Mouse (Mus musculus) liver, adult 2 months (tissue): ENCODE data around the gene Spns2. TPM values are rescaled to one million over a fixed set of nuclear protein-coding genes. Genes with fewer than 3 reads are reported as not detected.
"Not testable (repeated sequence)": the region's sequence is repeated elsewhere in the genome, so short reads cannot be mapped to it uniquely, and the experiment has no call there.

ENCODE experiments used
- DNase-seq: peaks from one replicate; pipeline ENCODE4 v3.0.0-alpha.2; 2011; ENCODE audit warnings: low read depth, low spot score; ENCODE audit errors: extremely low read depth
- H3K27ac ChIP-seq: fragments of 200-500 bp; replicated peaks from 2 replicates; pipeline ENCODE4 v1.5.1; 2012; ENCODE audit warnings: low read depth, mild to moderate bottlenecking, control low read depth, inconsistent platforms, low read length; ENCODE audit not compliant: insufficient read depth
- H3K27me3 ChIP-seq: fragments of 200-500 bp; 2 replicates; pipeline ENCODE4 v1.6.1; 2012; ENCODE audit warnings: mild to moderate bottlenecking, moderate library complexity, low read length, inconsistent platforms; ENCODE audit not compliant: control insufficient read depth, insufficient read depth
- H3K36me3 ChIP-seq: fragments of 200-500 bp; 2 replicates; pipeline ENCODE4 v1.6.1; 2012; ENCODE audit warnings: low read length, inconsistent platforms; ENCODE audit not compliant: control insufficient read depth, insufficient read depth
- H3K4me1 ChIP-seq: fragments of 200-500 bp; 2 replicates; pipeline ENCODE4 v1.6.1; 2011; ENCODE audit warnings: low read length; ENCODE audit not compliant: control insufficient read depth, insufficient read depth
- H3K4me3 ChIP-seq: fragments of 200-500 bp; 2 replicates; pipeline ENCODE4 v1.5.1; 2011; ENCODE audit warnings: low read depth, mild to moderate bottlenecking, control low read depth, low read length, moderate library complexity; ENCODE audit not compliant: insufficient read depth
- H3K79me2 ChIP-seq: fragments of 200-500 bp; 2 replicates; pipeline ENCODE4 v1.6.1; 2012; ENCODE audit warnings: inconsistent platforms, mild to moderate bottlenecking, low read length, moderate library complexity; ENCODE audit not compliant: control insufficient read depth, insufficient read depth
- H3K9ac ChIP-seq: fragments of 200-500 bp; 2 replicates; pipeline ENCODE4 v1.6.1; 2012; ENCODE audit warnings: low read depth, mild to moderate bottlenecking, control low read depth, inconsistent platforms, low read length
- CTCF ChIP-seq: fragments of 200-500 bp; IDR thresholded peaks from 2 replicates; pipeline ENCODE4 v1.5.1; 2011; ENCODE audit warnings: low read depth, low read length, control low read depth
- POLR2A ChIP-seq: fragments of 200-500 bp; IDR thresholded peaks from 2 replicates; pipeline ENCODE4 v1.6.1; 2011; ENCODE audit warnings: low read length, control low read depth; ENCODE audit not compliant: insufficient read depth; ENCODE audit errors: extremely low read depth
- WGBS: fragments of 180-500 bp; shearing (Covaris S2); methylation state at CpG from one replicate; pipeline ENCODE4 v1.1.7; 2018; 5-methylcytosine and 5-hydroxymethylcytosine counted together
- polyA plus RNA-seq: library from polyadenylated mRNA; depleted of rRNA; stranded (reverse); fragments of >200 nt; gene quantifications from 2 replicates; pipeline ENCODE4 v1.2.3, GENCODE M21; 2012
- total RNA-seq: library from RNA; depleted of rRNA; stranded (reverse); fragments of >200 nt; gene quantifications from 2 replicates; pipeline ENCODE4 v1.2.3, GENCODE M21; 2014

Spns2 gene
- total and polyA plus RNA-seq, 2 experiments, result 41.1 to 47.3 TPM

DNA sequence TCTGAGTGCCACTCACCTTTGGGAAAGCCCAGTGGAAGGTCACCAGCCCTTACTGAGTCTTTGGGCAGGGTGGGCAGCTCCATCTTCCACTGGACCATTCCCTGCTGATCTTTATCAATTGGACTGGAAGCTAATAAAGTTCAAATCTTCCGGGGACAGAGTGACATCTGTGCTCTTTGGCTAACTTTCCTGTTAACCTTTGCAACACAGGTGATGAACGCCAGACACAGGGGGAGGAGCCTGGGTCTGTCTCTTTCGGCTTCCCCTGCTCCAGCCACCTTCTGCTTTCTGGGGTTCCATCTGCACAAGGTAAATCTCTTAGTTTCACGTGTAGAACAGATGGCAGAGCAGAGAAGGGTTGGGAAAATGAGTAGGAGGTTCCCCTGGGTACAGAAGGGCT, 51.3 kb downstream of the Spns2 start:
- Histone ChIP-seq H3K9ac (0 out of 2 replicates have a peak overlapping the region, but pooled peaks have one; percentile 27), H3K4me1 (peaks cover 24% of the 10 kb centered on the region), H3K27me3 (no peaks in the 10 kb centered on the region), H3K36me3 (peaks cover 4% of the 10 kb centered on the region; the same call in 1 of the 2 replicates), H3K79me2 (peaks cover 11% of the 10 kb centered on the region; the same call in 1 of the 2 replicates), H3K27ac (peak overlapping the region; percentile 61), H3K4me3 (peak overlapping the region; percentile 8; the same call in 1 of the 2 replicates)
- TF ChIP-seq CTCF, result no peak
- no peak for TF ChIP-seq POLR2A
- 18% methylated on average over 4 of the region's 4 CpGs for WGBS
- DNase-seq, result peak; percentile 90

DNA sequence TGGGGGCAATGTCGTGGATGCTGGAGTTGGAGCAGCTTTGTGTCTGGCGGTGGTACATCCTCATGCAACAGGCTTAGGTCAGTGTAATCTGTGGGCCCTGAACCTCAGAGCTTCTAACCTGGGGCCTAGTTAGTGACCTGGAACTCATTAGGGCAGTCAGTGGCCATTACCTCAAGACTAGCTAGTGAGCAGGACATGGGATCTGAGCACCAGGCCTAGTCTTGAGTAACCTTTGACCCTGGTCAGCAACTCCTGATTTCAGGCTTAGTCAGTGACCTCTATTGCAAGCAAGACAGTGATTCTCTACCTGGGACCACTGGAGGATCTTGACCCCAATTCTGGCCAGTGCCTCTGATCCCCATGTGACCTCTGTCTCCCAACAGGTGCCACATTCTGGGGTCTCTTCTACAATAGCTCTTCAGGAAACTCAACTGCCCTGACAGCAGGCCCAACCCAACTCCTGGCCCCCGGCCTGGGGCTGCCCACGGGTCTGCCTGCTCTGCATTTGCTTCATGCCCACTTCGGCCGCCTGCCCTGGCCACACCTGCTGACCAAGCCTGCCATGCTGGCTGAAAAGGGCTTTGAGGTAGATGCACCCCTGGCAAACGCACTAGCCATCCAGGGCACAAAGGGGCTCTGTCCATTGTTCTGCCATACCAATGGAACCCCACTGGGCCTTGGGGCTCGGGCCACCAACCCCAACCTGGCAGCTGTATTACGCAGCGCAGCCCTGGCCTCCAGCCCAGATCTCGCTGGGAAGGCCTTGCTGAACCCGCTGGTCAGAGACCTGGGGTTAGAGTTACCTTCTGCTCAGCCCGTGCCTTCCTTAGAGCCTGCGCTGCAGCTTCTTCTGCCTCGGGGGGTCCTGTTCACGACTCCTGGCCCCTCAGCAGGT, 52.7 kb downstream of the Spns2 start:
- H3K27ac ChIP-seq, result peak overlapping the region; percentile 94
- 40% methylated on average over 16 of the region's 16 CpGs for whole genome bisulfite sequencing

DNA sequence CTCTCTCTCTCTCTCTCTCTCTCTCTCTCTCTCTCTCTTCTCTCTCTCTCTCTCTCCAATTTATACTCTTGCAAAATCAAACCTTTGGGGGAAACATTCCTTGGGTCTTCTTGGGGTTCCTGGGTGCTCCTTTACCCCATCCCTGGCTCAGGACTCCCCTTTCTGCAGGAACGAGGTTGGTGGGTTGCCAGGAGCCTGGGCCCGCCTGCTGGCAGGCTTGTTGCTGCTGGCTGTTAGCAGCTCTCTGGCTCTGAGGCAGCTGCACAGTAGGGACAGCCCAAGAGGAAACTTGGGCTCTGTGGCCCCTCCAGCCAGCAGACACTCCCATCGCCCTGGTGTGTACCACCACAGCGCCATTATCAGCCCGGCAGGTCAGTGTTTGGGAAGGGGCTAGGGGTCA, 53.4 kb downstream of the Spns2 start:
- Histone ChIP-seq H3K9ac (peak overlapping the region; percentile 19; the same call in 1 of the 2 replicates), H3K27me3 (no peaks in the 10 kb centered on the region), H3K4me3 (peak overlapping the region; percentile 37; the same call in 1 of the 2 replicates), H3K79me2 (peaks cover 3% of the 10 kb centered on the region; the same call in 1 of the 2 replicates), H3K36me3 (no peaks in the 10 kb centered on the region), H3K27ac (peak overlapping the region; percentile 94), H3K4me1 (peaks cover 20% of the 10 kb centered on the region)
- TF ChIP-seq POLR2A (no peak), CTCF (no peak)
- DNase-seq, result peak; percentile 76
- WGBS, result 59% methylated on average over 5 of the region's 5 CpGs

More for the DNA sequence above, 52.7 kb downstream of the Spns2 start:
- TF ChIP-seq CTCF (no peak), POLR2A (no peak)
- Histone ChIP-seq H3K79me2 (peaks cover 10% of the 10 kb centered on the region; the same call in 1 of the 2 replicates), H3K4me1 (peaks cover 22% of the 10 kb centered on the region), H3K27me3 (no peaks in the 10 kb centered on the region), H3K36me3 (no peaks in the 10 kb centered on the region), H3K9ac (peak overlapping the region; percentile 19), H3K4me3 (peak overlapping the region; percentile 37; the same call in 1 of the 2 replicates)
- DNase-seq, result peak; percentile 87

DNA sequence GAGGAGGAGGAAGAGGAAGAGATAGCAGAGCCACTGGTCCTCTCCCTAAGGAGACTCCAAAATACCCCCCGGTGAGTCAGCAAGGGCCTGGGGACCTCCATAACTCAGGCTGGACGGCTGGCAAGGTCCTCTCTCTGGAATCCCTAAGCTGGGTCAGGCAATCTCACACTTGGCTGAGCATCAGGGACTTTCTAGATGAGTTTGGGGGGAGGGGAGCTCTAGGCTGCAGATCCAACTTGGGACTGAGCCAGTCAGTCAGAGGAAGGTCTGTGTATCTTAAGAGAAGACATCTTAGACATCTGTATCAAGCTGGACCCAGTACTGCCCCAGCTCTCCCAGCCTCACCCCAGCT, 54.0 kb downstream of the Spns2 start:
- DNase-seq, result peak; percentile 69
- peak overlapping the region; percentile 68 for H3K4me3 ChIP-seq
- H3K9ac ChIP-seq, result peak overlapping the region; percentile 71
- WGBS, result 19% methylated on average over 2 of the region's 2 CpGs
- TF ChIP-seq CTCF (no peak), POLR2A (no peak)
- peak overlapping the region; percentile 94 for H3K27ac ChIP-seq
- H3K27me3 ChIP-seq, result no peaks in the 10 kb centered on the region
- 0 out of 2 replicates have a peak, but pooled peaks cover 3% of the 10 kb centered on the region for H3K79me2 ChIP-seq
- H3K4me1 ChIP-seq, result peaks cover 20% of the 10 kb centered on the region
- H3K36me3 ChIP-seq, result no peaks in the 10 kb centered on the region

DNA sequence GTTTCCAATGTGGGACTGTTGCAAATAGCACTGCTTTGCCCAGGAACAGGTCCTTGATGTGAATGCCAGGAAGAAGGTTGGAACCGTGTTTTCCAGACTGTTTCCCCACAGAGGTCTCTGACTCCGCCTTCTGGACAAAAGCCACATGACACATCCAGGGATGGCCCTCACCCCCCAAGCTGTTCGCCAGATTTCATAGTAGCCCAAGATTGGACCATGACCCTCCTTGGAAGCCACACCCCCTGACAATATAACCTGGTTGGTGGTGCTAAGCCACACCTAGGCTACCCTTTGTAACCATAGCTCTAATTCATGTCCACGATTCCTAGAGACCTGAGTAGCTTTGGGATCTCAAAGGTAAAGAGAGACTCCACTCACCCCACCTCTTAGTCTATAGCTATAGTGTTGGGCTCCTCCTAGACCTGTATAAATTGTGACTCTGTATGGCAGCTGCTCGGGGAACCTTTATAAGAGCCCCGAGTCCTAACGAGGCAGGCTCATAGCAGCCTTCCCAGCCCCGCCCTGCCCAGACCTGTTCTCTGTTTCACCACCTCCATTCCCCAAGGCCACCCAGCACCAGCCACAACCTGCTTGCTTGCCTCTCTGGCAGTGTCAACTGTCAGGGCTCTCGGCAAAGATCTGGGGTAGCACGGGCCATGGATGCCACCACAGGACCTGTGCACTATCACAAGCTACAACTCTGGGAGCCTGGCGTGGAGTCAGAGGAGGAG, 54.6 kb downstream of the Spns2 start, which contains the start of gene Ggt6:
TSS of gene Ggt6 (plus strand) at position 564 of the 731 bp plus-strand sequence.
- H3K4me1 ChIP-seq, result peaks cover 20% of the 10 kb centered on the region
- H3K27me3 ChIP-seq, result no peaks in the 10 kb centered on the region
- H3K4me3 ChIP-seq, result peak within 1 kb of the TSS; percentile 68
- peak; percentile 97 for DNase-seq
- H3K36me3 ChIP-seq, result no peaks in the 10 kb centered on the region
- no peak for TF ChIP-seq POLR2A
- TF ChIP-seq CTCF, result no peak
- peak within 1 kb of the TSS; percentile 71 for H3K9ac ChIP-seq
- WGBS, result 16% methylated on average over 11 of the region's 11 CpGs
- H3K79me2 ChIP-seq, result 0 out of 2 replicates have a peak, but pooled peaks cover 3% of the 10 kb centered on the region
- peak within 1 kb of the TSS; percentile 94 for H3K27ac ChIP-seq

DNA sequence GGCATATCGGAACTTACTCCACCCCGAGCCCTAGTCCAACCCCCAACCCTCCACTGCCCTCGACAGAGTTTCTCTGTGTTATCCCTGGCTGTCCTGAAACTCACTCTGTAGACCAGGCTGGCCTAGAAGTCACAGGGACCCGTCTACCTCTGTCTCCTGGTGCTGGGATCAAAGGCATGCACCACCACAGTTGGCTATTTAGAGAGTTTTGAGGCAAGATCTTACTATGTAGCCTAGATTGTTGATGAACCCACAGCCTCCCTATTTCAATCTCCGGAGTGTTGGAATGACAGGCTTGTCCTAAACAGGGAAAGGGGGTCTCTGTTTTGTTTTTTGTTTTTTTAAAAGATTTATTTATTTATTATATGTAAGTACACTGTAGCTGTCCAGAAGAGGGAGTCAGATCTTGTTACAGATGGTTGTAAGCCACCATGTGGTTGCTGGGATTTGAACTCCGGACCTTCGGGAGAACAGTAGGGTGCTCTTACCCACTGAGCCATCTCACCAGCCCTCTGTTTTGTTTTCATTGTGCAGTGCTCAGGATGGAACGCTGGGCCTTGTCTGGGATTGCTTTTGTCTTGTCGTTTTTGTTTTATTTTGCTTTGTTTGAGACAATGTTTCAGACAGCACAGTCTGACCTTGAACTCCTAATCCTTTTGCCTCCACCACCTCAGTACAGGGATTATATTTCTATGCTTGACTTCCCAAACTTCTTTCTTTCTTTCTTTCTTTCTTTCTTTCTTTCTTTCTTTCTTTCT, 59.2 kb downstream of the Spns2 start:
- not testable (repeated sequence) for H3K4me1 ChIP-seq, DNase-seq, H3K27me3 ChIP-seq, H3K9ac ChIP-seq, H3K4me3 ChIP-seq, H3K79me2 ChIP-seq, H3K36me3 ChIP-seq, H3K27ac ChIP-seq
- 72% methylated on average over 9 of the region's 9 CpGs for WGBS
